19 mouse cellular contexts compared by ENCODE assay signal in the genomic region with DNA sequence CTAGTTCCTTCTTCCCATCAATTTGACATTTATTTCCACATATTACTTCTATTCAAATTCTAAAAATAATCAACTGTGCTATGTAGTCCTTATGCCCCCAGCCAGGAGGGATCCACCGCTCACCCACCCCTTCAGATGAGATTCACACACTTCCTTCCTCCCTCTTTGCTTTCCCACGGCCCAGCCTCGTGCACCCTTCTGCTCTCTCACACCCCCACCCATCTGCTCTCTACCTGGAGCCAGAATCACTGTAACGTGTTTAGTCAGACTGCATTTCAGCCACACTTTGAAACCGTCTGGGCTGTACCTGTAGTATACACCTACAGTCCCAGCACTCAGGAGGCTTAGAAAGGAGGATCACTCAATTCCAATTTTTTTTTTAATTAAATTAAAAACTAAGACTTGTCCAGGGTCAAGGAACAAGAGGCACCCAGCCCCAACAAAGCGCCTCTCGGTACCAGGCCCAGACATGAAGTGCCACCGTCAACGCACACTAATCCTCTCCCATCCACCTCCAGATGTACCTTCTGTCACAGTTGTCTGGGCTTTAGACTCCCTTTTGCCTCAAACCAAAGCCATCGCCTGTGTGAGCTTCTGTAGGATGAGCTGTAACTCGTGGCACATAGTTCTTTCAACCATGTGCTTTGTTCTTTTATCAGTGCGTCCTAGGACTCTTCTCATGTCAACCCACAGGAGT. TPM values are rescaled to one million over a fixed set of nuclear protein-coding genes. Genes with fewer than 3 reads are reported as not detected.
"Had no signal": no experiment of that assay in that cellular context is flagged by ENCODE, and none has a peak within 500 bp of the region (broad histone marks: within the 10 kb centered on the region; RNA-seq: fewer than 3 reads in every experiment).

No protein-coding gene starts in this region.

- DNase-seq: lung, embryonic 14.5 days; lung, postnatal 14 days; retina, postnatal 1 day; thymus, adult 18-20 months; thymus, postnatal 25 days had no signal

- ATAC-seq: intestine, postnatal 0 days; midbrain, embryonic 15.5 days had no signal

- H3K4me3 ChIP-seq: limb, embryonic 10.5 days; liver, embryonic 15.5 days; megakaryocyte, embryonic 14.5 days; midbrain, embryonic 15.5 days; neural tube, embryonic 13.5 days had no signal

- H3K36me3 ChIP-seq: limb, embryonic 10.5 days; liver, embryonic 15.5 days; midbrain, embryonic 15.5 days; neural tube, embryonic 13.5 days had no signal

- H3K4me1 ChIP-seq: limb, embryonic 10.5 days; liver, embryonic 15.5 days; midbrain, embryonic 15.5 days; neural tube, embryonic 13.5 days had no signal

- H3K9me3 ChIP-seq: limb, embryonic 10.5 days; liver, embryonic 15.5 days; megakaryocyte, embryonic 14.5 days; midbrain, embryonic 15.5 days; neural tube, embryonic 13.5 days had no signal

- H3K27ac ChIP-seq: limb, embryonic 10.5 days; liver, embryonic 15.5 days; macrophage; midbrain, embryonic 15.5 days; neural tube, embryonic 13.5 days had no signal

- H3K9ac ChIP-seq: liver, embryonic 15.5 days; lung, embryonic 14.5 days; midbrain, embryonic 15.5 days; neural tube, embryonic 13.5 days had no signal

- H3K4me2 ChIP-seq: liver, embryonic 11.5 days; liver, embryonic 15.5 days; lung, embryonic 14.5 days; midbrain, embryonic 11.5 days; midbrain, embryonic 15.5 days; neural tube, embryonic 13.5 days had no signal

- H3K27me3 ChIP-seq: midbrain, embryonic 15.5 days; neural tube, embryonic 13.5 days had no signal

RNA-seq across cellular contexts. Expression of a gene that starts 13.3 kb away (rescaled TPM):
- total RNA-seq: monocyte, adult 5-6 weeks had no signal
- polyA plus RNA-seq: macrophage had no signal

RNA-seq across cellular contexts. Expression of a gene that starts 31.5 kb away (rescaled TPM):
- total RNA-seq: layer of hippocampus, postnatal 10 days; monocyte, adult 5-6 weeks had no signal
- polyA plus RNA-seq: kidney, embryonic 16.5 days; limb, embryonic 10.5 days; limb, embryonic 14.5 days; liver, embryonic 11.5 days; liver, embryonic 15.5 days; macrophage; midbrain, embryonic 11.5 days; midbrain, embryonic 15.5 days; neural tube, embryonic 13.5 days; urinary bladder, adult 2 months had no signal
